Mouse (Mus musculus) thymus, postnatal 36 days (tissue): ENCODE data around the gene Wrnip1.

ENCODE experiments used
- DNase-seq, 2 experiments: peaks; one replicate each; pipeline ENCODE4 v3.0.0; 2022; ENCODE audit warnings: mixed read lengths in 2 of 2

Wrnip1 gene

DNA sequence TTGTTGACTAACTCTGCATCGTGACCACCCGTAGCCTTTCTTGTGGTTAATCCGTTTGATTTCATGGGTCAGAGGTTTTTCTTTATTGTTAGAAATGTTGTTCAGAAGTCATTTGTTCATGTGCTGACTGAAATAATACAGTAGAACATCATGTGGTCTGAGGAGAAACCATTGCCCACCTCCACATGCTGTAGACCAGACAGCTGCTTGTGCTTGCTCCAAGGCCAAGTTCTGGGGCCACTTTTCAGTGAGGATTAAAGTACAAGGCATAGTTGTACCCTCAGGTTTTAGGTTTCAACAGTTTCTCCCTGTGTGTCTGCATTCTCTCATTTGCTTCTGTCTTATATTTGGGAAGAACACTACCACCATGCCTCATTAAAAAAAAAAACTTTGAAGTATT, 5.8 kb downstream of the Wrnip1 start:
- no peak for DNase-seq

DNA sequence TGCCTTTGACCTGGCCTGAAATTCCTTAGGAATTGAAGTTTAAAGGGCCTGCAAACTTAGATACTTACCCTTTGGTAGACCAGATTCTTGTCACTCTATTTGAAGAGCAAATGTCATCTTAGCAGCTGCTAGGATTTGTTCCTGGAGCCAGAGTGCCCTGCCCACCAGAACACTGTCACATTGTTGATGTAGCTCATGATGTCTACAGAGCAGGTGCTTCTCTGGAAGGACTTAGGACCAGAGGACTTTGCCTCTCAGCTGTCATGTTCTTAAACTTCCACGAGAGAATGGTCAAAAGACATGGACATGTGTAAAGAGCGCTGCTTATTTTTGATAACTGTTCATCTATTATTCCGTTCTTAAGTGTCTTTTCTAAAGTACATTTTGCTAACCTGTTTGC, 17.4 kb downstream of the Wrnip1 start:
- no peak for DNase-seq

DNA sequence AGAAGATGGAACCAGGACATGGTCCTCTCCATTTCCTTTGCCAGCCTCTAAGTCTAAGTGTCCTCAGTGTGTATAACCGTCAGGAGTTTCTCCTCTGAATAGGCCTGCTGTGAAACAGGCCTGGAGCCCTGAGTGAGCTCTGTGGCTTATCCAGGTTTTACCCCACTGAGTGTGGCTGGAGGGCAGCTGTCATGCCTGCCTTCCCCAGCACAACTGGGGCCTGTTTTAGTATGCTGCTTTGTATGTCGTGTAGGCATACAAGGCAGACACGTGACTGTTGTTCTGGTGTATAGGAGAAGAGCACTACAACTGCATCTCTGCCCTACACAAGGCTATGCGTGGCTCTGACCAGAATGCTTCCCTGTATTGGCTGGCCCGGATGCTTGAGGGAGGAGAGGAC, 18.1 kb downstream of the Wrnip1 start:
- DNase-seq, result no peak

DNA sequence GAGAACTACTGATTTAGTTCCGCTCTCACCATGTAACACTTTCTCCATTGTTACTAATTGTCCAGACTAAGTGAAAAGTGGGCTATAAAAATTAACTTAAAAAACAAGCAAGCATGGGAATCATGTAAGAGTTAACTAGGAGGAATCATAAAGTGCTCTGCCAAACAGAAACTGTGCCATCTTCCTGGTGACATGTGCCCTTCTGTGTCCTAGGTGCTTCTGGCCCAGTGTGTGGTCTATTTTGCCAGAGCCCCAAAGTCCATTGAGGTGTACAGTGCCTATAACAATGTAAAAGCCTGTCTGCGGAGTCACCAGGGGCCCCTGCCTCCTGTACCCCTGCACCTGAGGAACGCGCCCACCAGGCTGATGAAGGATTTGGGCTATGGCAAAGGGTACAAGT, 19.8 kb downstream of the Wrnip1 start:
- no peak for DNase-seq

DNA sequence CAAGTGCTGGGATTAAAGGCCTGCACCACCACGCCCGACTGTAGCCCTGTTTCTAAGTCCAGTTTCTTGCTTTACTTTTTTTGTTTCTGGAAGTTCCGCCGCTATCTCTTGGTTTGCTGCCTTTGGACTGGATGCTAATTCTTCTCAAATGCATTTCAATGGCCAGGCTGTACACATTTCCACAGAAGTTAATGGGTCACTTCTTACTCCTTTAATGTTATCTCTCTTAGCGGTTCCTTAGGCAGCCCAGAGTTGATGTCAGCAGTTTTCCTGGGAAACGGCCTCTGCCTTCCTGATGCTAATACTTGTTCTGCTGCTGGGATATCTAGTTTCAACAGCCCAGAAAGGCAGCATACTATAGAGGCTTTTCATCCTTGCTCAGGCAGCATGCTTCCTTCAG, 21.3 kb downstream of the Wrnip1 start:
- DNase-seq, result no peak

DNA sequence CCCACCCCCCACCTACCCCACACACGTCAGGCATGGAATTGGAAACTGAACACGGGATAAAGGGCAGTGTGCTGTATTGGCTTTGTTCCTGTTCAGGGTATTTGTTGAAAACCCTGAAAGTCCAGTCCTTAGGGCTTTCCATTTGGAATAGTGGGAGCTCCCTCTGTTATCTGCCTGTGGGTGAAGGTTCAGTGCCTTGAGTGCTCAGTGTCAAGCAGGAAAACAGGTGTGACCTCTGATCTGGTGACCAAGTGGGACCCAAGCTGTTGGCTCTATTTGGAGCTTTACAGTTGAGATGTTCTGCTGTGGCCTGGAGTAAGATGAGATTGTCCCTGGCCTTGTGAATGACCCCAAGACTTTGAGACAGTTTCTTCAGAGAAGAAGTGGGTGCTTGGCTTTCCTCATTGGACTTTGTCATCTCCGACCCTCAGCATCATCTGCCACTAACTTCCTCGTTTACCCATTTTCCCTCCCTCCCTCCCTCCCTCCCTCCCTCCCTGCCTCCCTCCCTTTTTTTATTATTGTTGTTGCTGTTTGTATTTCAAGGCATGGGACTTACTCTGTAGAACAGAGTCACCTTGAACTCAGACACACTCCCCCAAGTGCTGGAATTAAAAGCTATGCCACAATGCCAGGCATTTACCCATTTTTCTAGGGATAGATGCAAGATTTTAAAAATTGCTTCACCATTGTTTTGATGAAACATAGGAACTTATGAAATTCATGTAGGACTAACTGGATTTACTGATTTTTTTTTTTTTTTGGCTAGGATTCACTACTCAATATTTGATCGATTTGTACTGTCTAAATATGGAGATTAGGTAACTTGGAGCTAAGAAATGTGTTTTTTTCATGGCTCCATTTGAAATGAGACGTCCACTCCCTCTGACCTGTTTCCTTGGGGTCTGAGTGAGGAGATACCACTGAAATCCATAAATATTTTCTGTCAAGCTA, 22.8 kb downstream of the Wrnip1 start:
- no peak for DNase-seq

DNA sequence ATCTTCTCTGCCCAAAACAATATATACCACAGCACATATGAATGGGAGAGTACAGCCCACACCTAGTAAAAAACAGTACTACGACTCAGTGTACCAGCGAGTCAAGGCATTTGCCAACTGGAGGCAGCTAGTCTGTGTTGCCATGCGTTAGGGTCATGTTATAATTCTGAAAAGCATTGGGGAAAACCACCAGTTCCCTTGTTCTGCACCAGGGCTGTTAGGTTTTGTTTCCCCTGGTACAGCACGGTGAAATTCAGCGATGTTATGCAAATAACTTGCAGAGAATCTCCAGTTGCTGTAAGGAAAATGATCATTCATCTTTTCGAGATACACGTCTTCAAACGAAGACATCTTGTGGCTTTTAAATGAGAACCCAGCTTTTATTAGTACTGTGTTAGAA, 23.7 kb downstream of the Wrnip1 start:
- no peak for DNase-seq

DNA sequence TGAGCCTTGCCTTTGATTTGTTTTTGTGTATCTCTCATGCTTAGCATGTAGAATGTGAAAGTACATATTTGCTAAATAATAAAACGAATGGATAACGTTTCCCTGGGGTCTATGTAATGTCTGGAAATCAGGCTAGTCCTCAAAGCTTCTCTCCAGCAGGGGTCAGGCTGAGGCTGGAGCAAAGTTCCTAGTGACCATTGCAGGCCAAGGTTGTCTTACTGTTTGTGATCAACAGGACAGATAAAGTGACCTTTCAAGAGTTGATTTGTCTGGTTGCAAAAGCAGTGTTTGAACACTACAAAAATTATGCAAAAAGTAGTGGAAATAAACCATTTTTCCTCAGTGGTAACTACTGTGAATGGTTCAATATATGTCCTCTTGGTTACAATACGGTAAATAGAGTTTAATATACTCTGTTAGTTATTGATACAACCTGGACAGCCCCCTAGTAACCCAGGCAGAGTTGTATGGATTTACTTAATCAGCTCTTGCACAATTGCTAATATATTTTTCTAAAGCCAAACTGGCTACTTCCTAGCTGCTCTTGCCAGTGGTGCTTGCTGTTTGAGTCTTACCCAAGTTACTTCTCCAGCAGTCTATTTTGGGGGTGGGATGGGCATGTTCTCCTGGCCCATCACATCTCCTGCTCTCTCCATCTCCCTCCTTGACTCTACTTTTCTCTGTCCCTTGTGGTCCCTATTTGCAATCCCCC, 25.4 kb downstream of the Wrnip1 start:
- no peak for DNase-seq

DNA sequence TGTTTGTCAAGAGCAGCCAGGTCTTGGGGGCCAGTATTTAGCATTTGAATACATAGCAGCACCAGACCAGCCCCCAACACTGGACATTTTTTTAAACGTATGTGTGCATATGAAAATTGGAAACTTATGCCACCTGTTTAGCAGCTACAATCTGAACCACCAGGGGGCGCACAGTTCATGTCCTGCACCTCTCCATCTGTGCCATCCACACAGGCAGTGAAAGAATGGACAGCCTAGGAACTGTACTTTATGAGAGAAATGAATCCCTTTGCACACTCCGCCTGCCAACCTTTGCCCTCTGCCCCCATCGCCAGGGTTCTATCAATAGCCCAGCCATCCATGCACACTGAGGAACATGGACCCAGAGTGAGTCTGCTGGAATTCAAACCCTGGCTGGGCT, 26.1 kb downstream of the Wrnip1 start:
- DNase-seq, result peak; percentile 62 to 69

DNA sequence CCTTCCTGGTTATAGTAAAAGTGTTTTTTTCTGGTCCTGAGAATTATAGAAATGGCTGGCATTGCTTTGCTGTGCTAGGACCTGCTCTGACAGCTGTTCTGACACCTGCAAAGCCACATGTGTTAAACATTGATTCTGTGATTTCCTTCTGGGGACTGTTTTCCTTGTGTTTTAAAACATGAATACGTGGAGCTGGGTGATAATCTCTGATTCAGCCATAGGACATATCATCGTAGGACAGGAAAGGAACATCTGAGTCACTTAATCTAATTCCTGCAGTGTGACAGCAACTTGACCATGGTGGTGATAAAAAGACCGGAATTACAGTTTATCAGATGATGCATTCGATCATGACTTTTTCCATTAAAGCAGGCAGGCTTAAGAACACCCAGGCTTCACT, 27.0 kb downstream of the Wrnip1 start:
- DNase-seq, result no peak

DNA sequence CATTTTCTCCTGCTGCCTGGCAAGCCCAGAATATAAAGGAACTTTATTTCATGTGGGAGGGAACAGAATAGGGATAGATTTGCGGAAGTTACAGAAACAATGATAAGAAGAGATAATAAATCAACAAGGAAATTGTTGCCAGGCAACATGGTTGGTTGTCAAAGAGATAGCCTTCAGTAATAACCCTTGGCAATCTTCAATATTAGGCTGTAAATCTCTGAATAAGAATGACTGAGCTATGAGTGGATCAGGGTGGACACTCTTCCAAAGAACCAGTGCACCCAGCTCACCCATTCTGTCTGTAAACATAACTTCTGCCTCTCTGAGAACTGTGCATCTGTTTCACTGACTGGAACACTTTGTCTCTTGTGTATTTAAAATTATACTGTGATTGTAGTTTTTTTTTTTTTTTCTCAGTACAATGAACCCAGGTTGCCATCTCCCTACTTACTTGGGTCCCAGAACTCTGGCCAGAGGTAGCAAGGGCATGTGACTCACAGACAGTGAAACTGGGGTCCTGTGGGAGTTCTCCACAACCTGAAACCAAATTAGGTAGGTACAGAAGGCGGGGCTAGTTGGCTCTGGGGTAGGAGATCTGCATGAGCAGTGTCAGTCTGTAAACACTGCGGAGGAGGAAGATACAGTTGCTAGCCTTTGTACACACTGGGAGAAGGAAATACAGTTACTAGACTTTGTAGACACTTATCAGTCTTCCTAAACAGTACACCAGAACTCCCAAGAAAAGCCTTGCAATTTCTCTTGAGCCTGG, 29.9 kb downstream of the Wrnip1 start:
- DNase-seq, result no peak

DNA sequence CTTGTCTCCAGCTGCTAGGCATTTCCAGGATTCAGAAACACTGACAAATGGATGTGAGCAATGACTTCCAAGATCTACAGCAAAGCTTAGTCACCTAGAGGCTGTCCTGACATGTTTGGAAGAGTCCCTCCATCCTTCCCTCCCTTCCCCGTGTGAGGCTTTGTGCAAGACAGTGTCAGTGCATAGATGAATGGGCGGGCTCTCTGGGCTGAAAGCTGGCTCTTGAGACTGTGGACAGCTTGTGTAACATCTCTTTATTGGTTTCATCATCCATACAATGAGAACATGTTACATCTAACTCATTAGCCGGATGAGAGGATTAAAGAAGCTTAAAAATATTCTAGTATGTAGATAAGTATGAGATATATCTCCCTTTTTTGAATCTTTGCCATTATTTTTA, 30.9 kb downstream of the Wrnip1 start:
- DNase-seq, result no peak

DNA sequence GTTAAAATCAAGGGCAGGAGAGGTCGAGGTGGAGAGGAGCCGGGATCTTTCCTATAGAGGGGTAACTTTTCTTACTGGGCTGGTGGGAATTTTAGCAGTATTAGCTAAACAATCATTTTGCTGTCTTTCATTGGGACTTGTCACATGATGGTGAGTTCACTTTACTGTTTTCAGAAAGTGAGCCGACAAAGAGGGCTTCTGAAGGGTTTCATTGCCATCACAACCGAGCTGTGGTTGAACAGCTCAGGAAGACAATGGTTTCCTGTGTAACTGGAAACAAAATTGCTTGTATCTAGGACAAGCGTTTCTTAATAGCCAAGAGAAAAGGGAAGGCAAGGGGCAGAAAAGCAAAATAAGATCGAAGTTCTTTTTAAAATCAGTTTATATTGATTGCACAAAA, 31.4 kb downstream of the Wrnip1 start:
- no peak for DNase-seq

DNA sequence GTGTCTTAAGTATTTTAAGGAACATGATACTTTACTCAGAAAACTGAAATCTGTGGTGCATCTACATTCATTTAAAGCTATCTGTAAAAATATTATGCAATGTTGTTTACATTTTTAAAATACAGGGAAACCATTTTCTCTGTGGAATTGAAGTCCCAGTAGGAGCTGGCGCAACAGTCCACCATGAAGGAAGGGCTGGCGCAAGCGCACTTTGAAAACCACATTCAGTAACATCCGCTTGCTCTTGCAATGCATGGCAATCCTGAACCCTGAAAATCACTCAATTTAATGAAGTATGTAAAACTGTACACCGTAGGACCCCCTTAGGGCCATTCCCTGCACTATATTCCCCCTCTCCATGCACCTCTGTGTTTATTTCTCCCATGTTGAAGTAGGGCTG, 32.7 kb downstream of the Wrnip1 start:
- no peak for DNase-seq

DNA sequence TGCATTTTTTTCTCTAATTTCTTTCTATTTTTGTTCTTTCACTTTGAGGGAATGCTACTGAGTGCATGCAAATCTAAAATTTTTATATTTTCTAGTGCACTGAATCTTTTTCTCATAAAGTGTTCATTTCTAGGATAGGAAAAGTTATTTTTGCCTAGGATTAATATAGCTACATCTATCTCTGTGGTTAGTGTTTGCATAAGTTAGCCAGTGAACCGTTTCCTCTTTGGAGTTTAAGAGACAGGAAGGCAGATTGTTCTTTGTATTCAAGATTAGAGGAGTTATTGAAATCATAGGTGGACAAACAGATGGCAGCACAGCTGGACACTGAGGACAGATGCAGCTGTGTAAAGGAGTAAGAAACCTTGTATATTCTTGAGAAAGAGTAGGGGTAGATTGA, 37.5 kb downstream of the Wrnip1 start:
- no peak for DNase-seq

DNA sequence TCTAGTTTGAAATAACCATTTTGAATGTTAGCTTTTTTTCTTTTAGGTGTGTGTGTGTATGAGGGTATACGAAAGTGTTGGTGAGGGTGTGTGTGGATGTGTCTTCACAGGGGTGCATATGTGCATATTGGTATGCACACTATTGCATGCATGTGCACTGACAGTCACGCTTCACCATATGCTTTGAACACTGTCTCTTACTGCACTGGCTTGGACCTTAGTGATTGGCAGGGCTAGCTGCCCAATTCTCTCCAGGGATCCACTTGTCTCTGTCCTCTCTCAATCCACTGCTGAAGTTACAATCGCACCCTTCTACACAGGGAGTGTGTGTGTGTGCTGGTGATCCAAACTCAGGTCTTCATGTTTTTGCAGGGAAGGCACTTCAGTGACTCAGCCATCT, 39.5 kb downstream of the Wrnip1 start:
- no peak for DNase-seq

DNA sequence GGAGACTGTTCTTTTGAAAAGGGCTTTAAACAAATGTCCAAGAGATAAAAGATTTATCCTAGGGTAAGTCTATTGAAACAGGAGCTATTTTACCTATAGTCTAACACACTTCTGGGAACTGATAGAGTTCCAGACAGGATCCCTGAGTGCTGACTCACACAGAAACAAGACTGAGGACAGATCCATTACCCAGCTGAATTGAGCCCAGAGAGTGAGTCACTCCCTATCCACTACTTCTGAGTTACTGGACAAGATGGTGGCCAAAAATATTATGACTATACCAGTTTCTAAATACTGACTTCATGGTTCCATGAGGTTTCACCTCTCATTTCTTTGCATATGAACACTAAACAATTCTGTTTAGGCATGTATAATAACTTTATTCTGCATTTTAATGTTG, 44.4 kb downstream of the Wrnip1 start:
- no peak for DNase-seq

DNA sequence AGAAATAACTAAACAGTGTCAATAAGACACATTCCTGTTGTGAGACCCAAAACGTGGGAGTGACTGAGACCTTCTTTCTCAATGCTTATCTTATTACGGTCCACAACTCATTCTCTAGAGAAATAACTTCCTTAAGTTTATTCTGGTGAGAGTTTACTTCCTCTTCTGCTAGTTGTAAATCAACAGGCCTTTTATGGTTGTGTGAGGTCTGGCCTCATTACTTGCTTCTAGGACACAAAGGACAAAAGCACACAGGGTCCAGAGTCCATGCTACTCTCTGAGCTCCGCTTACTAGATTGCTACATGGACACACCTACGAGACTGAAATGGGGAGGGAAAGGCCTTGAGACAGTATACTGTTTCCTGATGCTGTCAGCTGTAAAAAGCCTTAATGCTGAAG, 47.3 kb downstream of the Wrnip1 start:
- DNase-seq, result no peak

DNA sequence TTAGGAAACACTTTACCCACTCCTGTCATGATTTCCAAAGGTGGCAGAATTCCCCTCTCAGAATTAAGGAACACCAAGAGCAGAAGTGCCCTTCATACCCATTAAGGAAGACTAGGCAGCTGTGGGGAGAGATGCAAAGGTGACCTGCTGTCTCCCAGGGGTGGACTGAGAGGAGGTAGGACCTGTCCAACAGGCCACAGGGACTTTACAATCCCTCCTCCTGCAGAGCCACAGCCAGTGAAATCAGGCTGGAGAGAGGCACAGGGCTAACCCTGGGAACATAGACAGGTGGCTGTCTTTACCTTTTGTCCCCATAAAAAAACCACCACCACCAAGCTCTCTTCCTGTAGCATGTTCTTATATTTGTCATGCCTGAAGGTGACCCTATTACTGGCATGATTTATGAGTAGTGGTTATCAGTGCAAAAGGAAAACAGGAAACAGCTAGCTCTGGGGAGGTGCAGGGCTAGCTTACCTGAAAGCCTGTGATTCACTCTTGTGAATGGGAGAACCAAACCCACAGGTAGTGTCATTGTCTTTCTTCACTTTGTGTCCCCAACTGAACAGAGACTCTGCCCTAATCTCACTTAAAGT, 47.8 kb downstream of the Wrnip1 start:
- DNase-seq, result no peak

DNA sequence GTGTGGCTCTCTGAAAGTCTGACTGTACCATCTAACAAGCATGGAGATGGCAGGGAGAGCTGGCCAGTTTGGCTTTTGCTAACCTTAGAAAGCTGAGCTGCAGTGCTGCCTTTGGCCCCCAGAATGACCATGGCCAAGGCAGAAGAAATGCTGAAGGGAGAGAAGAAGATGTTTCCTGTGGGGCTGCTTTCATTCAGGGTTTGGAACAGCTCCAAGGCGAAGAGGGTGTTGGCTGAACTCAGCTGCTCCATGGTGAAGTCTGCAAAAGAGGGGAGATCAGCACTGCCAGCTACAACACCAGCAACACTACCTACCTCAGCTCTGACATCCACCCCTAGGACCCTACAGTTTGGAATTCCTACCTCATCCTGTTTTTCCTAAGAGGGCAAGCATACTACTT, 48.3 kb downstream of the Wrnip1 start:
- DNase-seq, result no peak

DNA sequence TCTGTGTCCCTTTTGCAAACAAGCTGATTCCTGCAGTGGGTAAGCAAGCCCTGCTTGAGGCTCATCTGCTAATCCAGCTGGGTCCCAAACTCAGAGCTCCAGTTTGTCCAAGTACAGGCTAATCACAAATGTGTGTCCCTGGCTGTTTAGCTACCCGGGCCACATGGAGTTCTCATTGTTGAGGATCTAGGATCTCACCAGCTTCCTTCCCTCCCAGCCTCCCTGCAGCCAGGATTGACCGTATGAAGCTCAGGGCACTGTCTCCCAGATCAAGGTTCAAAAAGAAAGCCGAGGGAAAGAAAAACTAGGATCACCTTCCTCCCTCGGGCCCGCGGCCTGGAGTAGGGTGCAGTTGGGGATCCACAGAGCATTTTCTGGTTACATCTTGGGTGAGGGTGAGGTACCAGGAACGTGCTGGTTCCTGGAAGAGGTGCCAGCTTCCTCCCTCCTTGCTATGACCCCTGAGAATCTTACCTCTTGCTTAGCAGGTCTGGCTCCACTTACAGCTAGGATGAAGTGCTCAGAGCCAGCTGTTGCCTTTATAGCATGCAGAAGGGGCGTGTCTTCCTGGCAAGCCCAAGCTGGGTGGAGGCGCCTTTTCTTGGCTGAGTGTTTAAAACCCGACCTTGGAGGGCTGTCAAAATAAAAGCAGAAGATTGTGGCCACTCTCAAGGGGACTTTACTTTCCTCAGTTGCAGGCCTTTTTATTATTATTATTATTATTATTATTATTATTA, 49.0 kb downstream of the Wrnip1 start, which contains the start of gene Serpinb1a:
Gene Serpinb1a, minus strand, starts transcription at position 518 of the 737 bp plus-strand sequence.
- DNase-seq, result peak in 1 of 2 experiments; percentile 23

DNA sequence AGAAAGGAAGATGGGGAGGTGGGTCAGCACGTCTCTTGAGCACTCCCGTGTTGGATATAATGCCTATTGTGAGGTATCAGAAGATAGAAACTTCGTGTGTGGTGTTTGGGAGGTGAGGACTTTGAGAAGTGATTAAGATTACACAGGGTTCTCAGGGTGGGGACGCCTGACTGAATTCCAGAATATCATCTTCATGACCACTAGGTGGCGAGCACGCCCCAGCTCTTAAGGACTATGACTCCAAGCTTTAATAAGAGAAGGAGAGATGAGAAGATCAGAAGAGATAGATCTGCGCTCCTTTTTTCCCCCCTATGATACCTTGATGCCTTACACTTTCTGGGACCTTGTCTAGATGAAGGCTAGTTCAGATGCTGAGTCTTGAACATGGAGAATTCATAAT, 50.1 kb downstream of the Wrnip1 start:
- DNase-seq, result peak; percentile 15 to 22
